Mouse (Mus musculus) layer of hippocampus, adult 6 months (tissue): ENCODE results near the gene 4930402H24Rik. TPM values are rescaled to one million over a fixed set of nuclear protein-coding genes. Genes with fewer than 3 reads are reported as not detected.

Experiments
- long read RNA-seq, 2 experiments: library from polyadenylated mRNA; unstranded; transcript quantifications; one replicate each; pipeline ENCODE4 v2.0.0; 2019 to 2020
- polyA plus RNA-seq: library from polyadenylated mRNA; unstranded; fragments of <200 nt; fragmentation: Nextera tagmentation; gene quantifications from 2 replicates; pipeline ENCODE4 v1.2.3, GENCODE M21; 2021

4930402H24Rik gene
- polyA plus RNA-seq = 17.6 and 21.2 TPM in 2 replicates
- long read RNA-seq, experiment 1, full-length matches to known transcripts = 10 of 45 reads
- long read RNA-seq, experiment 1, partial matches to known transcripts = 12 of 45 reads
- long read RNA-seq, experiment 1, other reads (novel, unspliced or antisense) = 23 of 45 reads
- long read RNA-seq, experiment 2, full-length matches to known transcripts = 91 of 204 reads
- long read RNA-seq, experiment 2, partial matches to known transcripts = 37 of 204 reads
- long read RNA-seq, experiment 2, other reads (novel, unspliced or antisense) = 76 of 204 reads

GRCm38 (mm10) chr2:130905751-130906583, at the start of gene 4930402H24Rik, which contains the start of gene Atrn:
Gene 4930402H24Rik, minus strand, starts transcription at chr2:130906406.
Gene Atrn, plus strand, starts transcription at chr2:130906495.

GRCm38 (mm10) chr2:130697153-130697810, 208.9 kb downstream of the 4930402H24Rik start, which contains the start of gene Slc4a11:
Gene Slc4a11, minus strand, starts transcription at chr2:130697519.

GRCm38 (mm10) chr2:130667559-130667958, 238.6 kb downstream of the 4930402H24Rik start, which contains the start of gene Itpa:
Gene Itpa, plus strand, starts transcription at chr2:130667610.

GRCm38 (mm10) chr2:130664102-130664701, 242.0 kb downstream of the 4930402H24Rik start, which contains the start of gene Ddrgk1:
Gene Ddrgk1, minus strand, starts transcription at chr2:130664659.

Other genes starting within 250 kb of the 4930402H24Rik start
- 182 and 186 TPM in 2 replicates for gene Ddrgk1, start 241.7 kb downstream of the 4930402H24Rik start, polyA plus RNA-seq
- 47.2 and 58.9 TPM in 2 replicates for gene Itpa, start 238.8 kb downstream of the 4930402H24Rik start, polyA plus RNA-seq
- 0.28 and 1.1 TPM in 2 replicates for gene Slc4a11, start 208.9 kb downstream of the 4930402H24Rik start, polyA plus RNA-seq
- gene Atrn, start 89 bp upstream of the 4930402H24Rik start, polyA plus RNA-seq = 13.7 and 14.5 TPM in 2 replicates
- gene Gfra4, start 136.7 kb upstream of the 4930402H24Rik start, polyA plus RNA-seq = 139 and 167 TPM in 2 replicates
- gene Adam33, start 157.4 kb upstream of the 4930402H24Rik start, polyA plus RNA-seq = 0.24 and 0.29 TPM in 2 replicates
- gene Siglec1, start 180.4 kb upstream of the 4930402H24Rik start, polyA plus RNA-seq = 0.06 and 0.14 TPM in 2 replicates
- gene Hspa12b, start 220.9 kb upstream of the 4930402H24Rik start, polyA plus RNA-seq = 1.4 and 1.6 TPM in 2 replicates
- gene Gm11037, start 227.1 kb upstream of the 4930402H24Rik start, polyA plus RNA-seq = not detected in 2 replicates